Mouse (Mus musculus) layer of hippocampus, adult 9-11 months (tissue): ENCODE measurements around the gene Plekha4.

Experiments used
- DNase-seq: peaks from one replicate; pipeline ENCODE4 v3.0.0; 2022

Plekha4 gene

GRCm38 (mm10) chr7:45538163-45539041, 12.3 kb downstream of the Plekha4 start:
- DNase-seq: peak; percentile 74

DNA sequence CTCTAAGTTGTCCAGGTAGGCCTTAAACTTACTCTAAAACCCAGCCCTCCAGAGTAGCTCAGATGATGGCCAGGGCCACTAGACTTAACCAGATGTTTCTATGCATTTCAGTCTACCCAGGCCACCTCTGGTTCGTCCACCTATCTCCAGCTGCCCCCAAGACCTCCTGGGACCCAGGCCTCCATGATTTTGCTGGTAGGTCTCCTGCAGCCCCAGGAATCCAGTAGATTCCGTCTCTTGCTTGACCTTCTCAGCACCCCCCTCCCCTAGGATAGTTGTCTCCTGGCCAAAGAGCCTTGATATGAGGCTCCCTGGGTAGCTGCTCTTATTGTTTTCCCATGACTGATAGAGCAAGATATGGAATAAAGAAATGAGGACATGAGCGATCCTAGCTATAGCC, 13.0 kb downstream of the Plekha4 start:
- no peak for DNase-seq

DNA sequence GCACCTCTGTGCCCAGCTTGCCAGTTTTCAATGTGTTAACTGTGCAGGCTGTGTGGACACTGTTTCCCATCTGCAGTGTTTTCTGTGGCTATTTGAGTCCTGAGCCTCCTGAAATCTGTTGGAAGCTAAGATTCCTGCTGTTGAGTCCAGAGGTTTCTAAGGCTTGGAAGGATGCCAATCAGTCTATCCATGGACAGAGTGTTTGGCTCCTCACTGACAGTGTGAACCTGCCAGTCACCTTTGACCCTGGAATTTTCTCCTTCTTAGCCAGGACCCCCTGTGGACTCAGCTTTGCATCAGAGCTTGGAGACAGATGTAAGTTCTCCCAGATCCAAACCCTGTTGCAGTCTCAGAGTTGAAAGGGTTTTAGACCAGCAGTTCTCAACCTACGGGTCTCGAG, 14.1 kb downstream of the Plekha4 start:
- DNase-seq: no peak

DNA sequence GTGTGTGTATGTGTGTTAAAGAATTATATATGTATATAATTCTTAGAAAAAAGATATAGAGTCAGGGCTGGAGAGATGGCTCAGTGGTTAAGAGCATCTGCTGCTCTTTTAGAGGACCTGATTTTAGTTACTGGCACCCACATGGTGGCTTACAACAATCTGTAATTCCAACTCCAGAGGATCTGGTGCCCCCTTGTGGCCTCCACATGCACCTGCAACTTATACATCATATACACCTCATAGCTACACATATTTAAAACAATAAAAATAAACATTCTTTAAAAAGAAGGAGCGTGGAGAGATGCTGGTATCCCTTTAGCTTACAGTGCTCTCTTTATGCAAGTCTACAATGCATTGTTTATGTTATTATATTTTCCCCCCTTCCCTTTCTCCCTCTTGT, 18.4 kb downstream of the Plekha4 start:
- no peak for DNase-seq

GRCm38 (mm10) chr7:45549641-45550436, 23.7 kb downstream of the Plekha4 start:
- DNase-seq: no peak

DNA sequence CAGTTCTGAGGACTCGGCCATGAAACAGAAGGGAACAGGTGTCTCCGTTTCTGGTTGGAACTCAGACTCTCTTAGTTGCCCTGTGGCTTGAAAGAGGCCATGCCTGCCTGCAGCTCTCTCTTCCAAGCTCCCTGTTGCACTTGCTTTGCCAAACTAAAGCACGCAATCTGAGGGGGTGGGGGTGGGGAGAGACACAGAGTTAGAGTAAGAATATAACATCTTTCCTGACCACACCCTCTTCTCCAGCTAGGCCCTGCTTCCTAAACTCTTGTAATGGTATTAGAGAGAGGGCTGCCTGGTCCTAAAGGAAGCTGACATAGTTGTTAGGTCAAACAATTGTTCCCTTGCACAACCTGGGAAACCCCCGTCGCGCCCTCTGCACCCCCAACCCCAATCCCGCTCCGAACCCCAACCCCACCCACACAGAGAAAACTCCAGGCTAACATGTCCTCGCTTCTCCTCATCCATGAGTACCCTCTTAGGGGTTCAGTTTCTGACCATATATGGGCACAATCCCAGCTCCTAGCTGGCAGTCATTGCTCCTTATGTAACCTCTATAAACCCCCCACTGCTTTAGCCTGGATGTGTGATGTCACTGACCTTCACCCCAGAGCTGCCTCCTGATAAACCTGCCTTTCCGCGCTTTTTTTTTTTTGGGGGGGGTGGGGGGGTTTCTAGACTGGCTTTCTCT, 24.8 kb downstream of the Plekha4 start:
- no peak for DNase-seq

GRCm38 (mm10) chr7:45551512-45551883, 25.4 kb downstream of the Plekha4 start:
- DNase-seq: no peak

GRCm38 (mm10) chr7:45553519-45553918, 27.4 kb downstream of the Plekha4 start:
- no peak for DNase-seq

- no peak for DNase-seq
Measured at GRCm38 (mm10) chr7:45553990-45554389, 27.9 kb downstream of the Plekha4 start.

- DNase-seq: no peak
Measured at GRCm38 (mm10) chr7:45554744-45555143, 28.6 kb downstream of the Plekha4 start, which contains the start of gene Hsd17b14. Gene Hsd17b14 (plus strand): TSS chr7:45554893.

DNA sequence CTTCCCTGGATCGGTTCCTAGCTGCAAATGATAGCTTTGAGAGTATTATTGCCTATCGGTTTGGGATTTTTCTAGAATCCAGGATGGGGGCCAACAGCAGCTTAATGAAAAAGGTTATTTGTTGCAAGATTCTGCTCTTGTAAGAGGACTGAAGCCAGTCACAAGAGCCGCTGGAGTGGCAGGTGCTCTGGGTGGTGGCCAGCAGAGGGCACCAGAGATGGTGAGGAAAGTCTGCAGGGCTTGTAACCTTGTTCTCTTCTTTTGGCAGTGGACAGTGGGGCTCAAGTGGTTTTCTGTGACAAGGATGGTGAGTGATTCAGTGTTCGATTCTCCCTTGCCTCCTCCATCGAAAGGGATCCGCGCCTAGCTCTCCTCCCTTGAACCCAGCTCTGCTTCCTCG, 29.7 kb downstream of the Plekha4 start:
- DNase-seq: peak; percentile 67

DNA sequence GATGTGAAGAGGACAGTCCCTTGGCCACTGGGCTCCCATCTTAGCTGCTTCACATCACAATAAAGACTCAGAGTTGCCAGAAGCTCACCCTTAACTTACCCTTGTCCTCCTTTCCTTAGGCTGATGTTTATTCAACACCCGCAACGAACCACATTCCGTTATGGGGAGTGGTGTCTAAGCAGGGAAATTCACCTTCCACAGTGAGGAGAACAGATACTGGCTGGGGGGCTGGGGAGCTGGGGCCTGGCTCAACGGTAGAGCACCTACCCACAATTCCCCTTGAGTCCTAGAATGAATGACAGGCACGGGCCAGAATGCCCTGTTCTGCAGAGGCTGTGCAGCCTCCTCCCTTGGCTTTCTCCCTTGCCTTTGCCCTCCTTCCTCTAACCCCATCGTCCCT, 32.8 kb downstream of the Plekha4 start:
- no peak for DNase-seq

GRCm38 (mm10) chr7:45560241-45560640, 34.1 kb downstream of the Plekha4 start:
- no peak for DNase-seq

DNA sequence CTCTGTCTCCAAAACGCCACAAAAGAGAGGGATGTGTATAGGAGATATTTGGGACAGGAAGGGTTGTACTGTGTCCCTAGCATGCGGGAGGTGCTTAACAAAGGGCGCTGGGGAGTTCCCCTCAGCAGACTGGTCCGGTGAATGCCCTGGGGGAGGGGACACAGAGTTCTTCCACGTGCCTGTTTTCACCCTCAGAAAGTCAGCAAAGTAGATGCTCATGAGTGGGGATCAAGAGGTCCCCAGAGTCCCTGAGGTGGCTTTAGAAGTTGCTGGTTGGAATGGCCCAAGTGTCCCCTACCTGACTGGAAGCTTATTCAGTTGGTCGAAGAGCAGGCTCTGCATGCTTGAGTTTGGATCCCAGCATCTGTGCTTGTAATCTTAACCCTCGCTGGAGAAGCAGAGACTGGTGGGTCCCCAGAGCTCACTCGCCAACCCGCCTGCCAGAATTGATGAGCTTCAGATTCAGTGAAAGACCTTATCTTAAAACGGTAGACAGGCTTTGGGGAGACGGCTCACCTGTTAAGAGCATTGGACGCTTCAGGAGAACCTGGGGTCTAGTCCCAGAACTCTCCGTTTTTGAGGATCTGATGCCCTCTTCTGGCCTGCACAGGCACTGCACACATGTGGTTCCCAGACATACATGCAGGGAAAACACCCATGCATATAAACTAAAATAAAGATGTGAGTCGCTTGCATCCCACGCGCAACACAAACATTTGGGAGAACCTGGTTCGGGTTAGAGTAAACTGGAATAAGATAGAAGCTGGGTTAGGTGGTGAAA, 34.9 kb downstream of the Plekha4 start:
- DNase-seq: peak; percentile 60

- DNase-seq: no peak
Measured at GRCm38 (mm10) chr7:45561624-45562520, 35.7 kb downstream of the Plekha4 start.

GRCm38 (mm10) chr7:45564811-45565210, 38.7 kb downstream of the Plekha4 start:
- DNase-seq: no peak

DNA sequence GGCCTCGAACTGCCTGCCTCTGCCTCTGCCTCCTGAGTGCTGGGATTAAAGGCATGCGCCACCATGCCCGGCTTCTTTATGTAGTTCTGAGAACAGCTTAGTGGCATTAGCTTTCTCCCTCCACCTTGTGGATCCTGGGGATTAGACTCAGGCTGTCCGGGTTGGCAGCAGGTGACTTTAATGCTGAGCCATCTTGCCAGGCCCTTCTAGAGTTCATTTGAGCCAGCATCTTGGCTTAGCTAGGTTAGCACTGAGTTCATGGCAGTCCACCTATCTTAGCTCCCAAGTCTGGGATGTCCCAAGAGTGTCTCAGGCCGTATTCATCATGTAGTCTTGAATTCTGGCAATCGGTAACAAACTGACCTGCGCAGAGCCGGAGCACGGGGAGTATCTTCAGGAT, 39.3 kb downstream of the Plekha4 start:
- DNase-seq: no peak

DNA sequence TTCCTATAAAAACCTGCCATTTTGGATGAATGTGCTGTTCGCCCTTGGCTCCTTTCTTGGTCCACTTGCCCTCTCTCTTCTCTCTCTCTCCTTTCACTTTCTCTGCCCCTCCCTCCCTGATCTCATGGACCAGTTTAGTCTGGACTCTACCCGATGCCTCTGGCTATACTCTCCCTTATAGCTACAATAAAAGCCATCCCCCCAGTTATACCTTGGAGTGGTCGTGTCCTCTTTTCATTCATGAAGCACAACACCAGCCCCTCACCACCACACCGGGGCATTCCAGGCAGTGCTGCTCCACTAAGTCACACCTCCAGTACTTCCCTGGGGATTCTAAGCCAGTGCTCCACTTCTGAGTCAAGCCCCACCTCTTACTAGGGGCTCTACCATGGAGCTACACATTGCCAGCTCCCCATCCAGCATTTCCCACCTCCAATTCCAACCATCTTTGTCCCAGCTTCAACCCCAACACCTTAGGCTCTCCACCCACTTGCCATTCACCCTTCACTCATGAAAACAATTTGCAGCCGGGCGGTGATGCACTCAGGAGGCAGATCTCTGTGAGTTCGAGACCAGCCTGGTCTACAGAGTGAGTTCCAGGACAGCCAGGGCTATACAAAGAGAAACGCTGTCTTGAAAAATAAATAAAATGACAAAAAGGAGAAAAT, 41.1 kb downstream of the Plekha4 start:
- DNase-seq: no peak

DNA sequence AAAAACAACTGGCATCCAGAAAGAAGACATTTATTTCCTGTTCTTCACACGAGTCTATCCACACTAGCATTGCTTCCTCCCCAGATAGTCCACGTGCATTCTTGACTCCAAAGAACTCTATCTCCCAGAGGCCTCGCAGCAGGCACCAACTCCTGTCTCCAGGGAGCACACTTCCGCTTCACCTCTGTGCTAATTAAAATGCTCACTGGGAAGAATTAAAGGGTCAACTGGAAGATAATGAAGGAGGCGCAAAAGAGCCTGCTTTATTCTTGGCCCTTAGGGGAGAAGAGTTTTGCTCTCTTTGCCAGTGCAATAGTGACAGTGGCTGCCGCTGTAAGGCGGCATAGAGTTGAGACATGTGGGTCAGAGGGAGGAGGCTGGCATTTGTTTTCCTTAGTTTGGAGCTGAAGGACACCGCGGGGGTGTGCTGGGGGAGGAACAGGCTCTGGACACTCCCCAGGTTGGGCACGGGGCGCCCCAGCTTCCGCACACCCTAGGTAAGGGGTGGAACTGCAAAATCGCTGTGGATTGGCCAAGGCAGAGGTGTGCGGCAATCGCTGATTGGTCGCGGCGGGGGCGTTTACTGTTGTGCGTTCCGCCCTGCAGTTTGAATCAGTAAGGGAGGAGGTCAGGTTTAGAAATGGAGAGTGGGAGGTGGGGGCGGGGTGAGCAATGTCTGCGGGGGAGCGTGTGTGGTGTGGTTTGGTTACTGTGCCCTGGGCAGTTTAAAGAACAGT, 41.8 kb downstream of the Plekha4 start:
- DNase-seq: peak; percentile 92
